Mouse (Mus musculus) splenic B cell, adult 2 months (primary cell): ENCODE data around the gene Capn1.

ENCODE experiments used
- DNase-seq: peaks from one replicate; pipeline ENCODE4 v3.0.0-alpha.2; 2011; ENCODE audit warnings: low read depth, low spot score
- H3K27me3 ChIP-seq: 2 replicates; pipeline ENCODE4 v1.6.1; 2012; ENCODE audit warnings: mild to moderate bottlenecking, low read length, moderate library complexity, mixed read lengths; ENCODE audit not compliant: control insufficient read depth, poor library complexity, insufficient read depth, severe bottlenecking
- H3K36me3 ChIP-seq: 2 replicates; pipeline ENCODE4 v1.6.1; 2012; ENCODE audit warnings: mild to moderate bottlenecking, low read length, moderate library complexity, mixed read lengths; ENCODE audit not compliant: control insufficient read depth, poor library complexity, insufficient read depth, severe bottlenecking

The Capn1 gene

DNA sequence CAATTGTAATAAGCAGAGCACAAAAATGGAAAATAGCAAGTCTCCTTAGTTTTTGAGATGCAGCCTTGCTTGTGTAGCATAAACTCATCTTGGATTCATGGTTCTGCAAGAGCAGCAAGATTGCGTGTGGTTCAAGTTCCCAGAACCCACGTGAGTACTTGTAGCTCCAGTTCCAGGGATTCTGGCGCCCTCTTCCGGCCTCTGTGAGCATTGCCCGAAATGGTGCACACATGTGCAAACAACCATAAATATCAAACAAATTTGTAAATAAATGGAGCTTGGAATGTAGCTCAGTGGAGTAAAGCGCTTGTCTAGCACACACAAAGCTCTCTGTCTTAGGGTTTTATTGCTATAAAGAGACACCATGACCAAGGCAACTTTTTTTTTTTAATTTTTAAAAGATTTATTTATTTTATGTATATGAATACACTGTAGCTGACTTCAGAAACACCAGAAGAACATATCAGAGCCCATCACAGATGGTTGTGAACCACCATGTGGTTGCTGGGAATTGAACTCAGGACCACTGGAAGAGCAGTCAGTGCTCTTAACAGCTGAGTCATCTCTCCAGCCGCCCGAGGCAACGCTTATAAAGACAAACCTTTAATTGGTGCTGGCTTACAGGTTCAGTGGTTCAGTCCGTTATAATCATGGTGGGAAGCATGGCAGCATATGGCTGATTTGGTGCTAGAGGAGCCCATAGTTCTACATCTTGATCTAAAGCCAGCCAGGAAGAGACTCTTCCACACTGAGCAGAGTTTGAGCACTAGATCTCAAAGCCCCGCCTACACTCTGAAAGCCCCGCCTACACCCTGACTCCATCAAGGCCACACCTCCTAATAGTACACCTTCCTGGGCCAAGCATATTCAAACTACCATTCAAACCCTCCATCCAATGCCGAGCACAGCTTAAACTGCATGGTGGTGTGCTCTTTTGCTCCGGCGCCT, 2.7 kb upstream of the Capn1 start:
- peak; percentile 93 for DNase-seq
- no peaks in the 10 kb centered on the region for H3K36me3 ChIP-seq

DNA sequence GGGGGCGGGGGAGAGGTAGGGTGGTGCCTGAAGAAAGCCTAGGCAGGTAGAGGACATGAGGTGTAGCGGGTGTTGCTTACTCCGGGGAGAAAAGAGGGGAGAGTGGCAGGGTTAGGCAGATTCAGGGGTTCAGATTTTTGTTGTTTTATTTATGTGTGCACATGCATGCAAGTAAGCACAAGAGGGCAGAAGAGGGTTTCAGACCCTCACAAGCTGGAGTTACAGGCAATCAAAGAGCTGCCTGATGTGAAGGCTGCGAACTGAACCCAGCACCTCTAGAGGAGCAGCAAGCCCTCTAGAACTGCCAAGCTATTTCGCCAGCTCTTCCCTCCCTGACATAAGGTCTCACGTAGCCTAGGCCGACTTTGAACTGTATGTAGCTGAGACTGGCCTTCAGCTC, 835 bp upstream of the Capn1 start:
- H3K27me3 ChIP-seq, result no peaks in the 10 kb centered on the region
- no peaks in the 10 kb centered on the region for H3K36me3 ChIP-seq
- DNase-seq, result peak; percentile 42

More for the DNA sequence above, 2.7 kb upstream of the Capn1 start:
- H3K27me3 ChIP-seq, result no peaks in the 10 kb centered on the region

DNA sequence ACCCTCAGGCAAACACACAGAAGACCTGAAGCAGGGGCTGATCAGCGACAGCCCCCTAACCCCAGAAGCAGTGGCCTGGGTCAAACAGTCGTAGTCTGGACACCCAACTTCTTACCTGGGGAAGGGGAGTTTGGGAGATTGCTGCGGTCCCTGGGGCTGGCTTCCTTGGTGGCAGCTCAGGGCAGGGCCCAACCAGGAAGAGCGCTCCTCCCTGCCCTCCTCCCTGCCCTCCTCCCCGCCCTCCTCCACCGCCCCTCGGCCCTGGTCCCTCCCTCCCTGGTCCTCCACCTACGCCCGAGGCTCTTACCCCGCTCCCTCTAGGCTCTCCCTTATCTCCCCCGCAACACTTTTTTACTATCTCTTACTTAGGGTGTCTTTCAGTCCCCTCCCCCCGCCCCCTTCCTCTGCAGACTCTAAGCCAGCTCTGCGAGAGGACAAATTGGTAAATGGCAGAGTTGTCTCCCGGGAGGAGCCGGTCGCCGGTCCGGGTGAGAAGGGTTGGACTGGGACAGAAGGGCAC, 646 bp downstream of the Capn1 start:
- Histone ChIP-seq H3K36me3 (no peaks in the 10 kb centered on the region), H3K27me3 (no peaks in the 10 kb centered on the region)
- peak; percentile 53 for DNase-seq

DNA sequence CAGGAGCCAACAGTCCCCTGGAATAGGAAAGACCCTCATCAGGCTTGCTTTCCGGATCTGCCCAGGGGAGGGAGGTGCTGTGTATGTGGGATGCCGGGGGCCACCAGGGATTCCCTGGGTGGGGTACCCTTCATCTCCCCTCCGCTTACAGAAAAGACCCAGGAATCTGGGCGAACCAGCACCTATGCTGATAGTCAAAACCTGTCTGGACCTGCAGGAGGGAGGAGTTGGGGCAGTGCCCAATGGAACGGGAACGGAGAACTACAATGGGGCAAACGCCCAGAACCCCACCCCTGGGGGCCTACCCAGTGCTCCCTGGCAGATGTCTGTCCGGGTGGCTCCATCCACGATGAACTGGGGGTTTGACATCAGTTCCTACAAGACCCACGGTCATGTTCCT, 2.0 kb downstream of the Capn1 start:
- DNase-seq, result no peak
- Histone ChIP-seq H3K27me3 (no peaks in the 10 kb centered on the region), H3K36me3 (peaks cover 6% of the 10 kb centered on the region; the same call in 1 of the 2 replicates)

DNA sequence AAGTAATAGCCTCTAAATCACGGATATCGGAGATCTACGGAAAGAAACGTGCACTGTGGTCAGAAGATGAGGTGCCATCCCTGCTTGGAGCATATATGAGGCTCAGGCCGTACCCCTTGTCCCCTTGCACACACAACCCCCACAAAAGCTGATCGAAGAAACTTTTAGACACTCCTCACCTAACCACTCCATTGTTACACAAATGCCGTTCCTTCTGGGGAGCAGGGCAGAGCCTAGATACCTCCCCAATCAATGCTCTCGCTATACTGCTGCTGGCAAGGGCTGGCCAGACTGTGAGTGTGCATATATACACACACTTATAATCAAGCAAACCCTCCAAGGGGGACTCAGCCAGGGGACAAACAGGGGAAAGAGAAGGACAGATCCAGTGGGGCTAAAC, 6.6 kb downstream of the Capn1 start:
- H3K27me3 ChIP-seq, result no peaks in the 10 kb centered on the region
- no peak for DNase-seq
- peaks cover 7% of the 10 kb centered on the region; the same call in 1 of the 2 replicates for H3K36me3 ChIP-seq

DNA sequence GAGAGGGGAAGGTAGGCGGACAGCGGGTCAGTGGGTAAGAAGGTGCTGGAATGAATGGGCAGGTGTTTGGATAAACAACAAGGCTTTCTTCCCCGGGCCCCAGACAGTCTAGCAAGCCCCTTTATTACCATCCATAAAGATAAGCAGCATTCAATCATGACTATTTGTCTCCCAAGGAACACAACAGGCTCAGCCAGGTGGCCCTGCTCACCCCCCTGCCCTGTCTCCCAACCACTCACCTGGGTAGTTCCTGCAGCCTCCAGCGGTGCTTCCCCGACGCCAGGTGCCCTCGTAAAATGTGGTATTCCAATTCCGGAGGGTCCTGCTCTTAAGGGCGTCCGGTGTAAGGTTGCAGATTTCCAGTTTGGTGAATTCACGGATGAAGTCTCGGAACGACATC, 8.7 kb downstream of the Capn1 start:
- Histone ChIP-seq H3K36me3 (peaks cover 7% of the 10 kb centered on the region; the same call in 1 of the 2 replicates), H3K27me3 (no peaks in the 10 kb centered on the region)
- no peak for DNase-seq

DNA sequence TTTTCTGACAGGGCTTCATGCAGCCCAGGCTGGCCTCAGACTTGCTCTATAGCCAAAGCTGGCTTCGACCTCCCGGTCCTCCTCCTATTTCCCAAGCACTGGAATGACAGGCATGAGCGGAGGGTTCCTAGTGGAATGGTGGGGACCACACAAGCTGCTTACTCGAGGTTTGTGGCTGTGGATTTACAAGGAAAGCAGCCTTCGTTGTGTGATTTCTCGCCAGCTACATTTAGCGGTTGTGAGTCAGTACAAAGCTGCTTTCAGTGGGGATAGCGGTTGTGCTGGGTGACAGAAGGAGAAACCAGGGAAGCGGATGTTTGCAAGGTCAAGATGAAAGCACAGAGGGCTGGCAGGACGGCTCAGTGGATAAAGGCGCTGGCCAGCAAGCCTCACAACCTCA, 10.2 kb downstream of the Capn1 start:
- H3K27me3 ChIP-seq, result no peaks in the 10 kb centered on the region
- H3K36me3 ChIP-seq, result peaks cover 7% of the 10 kb centered on the region; the same call in 1 of the 2 replicates
- no peak for DNase-seq

DNA sequence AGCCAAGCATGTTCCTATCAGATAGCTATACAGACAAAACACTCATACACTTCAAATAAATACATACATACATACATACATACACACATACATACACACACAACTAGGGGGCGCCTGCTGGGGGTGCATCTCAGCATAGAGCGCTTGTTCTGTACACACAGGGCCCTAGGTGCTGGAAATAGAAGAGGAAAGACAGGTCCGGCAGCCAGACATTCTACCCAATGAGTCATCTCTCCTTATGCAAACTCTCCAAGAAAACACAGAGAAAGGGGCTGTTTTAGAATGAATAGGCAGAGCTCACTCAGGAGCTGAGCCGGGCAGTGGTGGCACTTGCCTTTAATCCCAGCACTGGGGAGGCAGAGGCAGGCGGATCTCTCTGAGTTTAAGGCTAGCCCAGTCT, 15.7 kb downstream of the Capn1 start:
- no peaks in the 10 kb centered on the region for H3K36me3 ChIP-seq
- H3K27me3 ChIP-seq, result no peaks in the 10 kb centered on the region
- no peak for DNase-seq

DNA sequence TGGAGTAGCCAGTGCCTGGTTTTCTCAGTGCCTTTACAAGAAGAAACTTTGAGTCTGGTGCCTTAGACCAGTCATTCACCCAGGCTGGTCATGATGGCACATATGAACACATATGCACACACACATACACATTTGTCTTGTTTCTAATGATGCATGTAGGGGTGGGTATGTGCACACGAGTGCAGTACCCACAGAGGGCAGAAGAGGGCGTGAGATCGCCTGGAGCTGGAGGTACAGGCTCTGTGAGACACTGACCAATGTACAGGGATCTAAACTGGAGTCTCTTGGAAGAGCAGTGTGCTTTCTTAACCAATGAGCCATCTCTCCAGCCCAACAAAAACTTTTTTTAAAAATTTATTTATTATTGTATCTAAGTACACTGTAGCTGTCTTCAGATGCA, 17.5 kb downstream of the Capn1 start:
- Histone ChIP-seq H3K27me3 (no peaks in the 10 kb centered on the region), H3K36me3 (no peaks in the 10 kb centered on the region; the same call in 1 of the 2 replicates)
- peak; percentile 25 for DNase-seq

DNA sequence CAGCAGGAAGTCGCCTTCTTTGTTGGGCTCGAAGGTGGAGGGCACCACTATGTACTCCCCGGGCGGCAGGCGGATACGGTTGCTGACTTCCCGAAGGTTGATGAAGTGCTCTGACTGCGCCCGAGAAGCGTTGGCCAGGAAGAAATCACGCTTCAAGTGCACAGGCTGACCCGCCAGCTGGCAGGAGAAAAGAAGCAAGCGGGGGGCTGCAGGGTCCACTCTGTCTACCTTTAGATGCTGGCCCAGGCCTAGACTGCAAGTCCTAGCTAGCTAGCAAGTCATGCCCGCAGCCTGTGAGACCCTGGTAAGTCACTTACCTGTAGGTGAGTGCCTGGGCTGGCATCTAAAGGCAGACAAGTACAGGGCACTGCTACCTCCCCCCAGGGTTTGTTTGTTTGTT, 21.0 kb downstream of the Capn1 start:
- no peak for DNase-seq

DNA sequence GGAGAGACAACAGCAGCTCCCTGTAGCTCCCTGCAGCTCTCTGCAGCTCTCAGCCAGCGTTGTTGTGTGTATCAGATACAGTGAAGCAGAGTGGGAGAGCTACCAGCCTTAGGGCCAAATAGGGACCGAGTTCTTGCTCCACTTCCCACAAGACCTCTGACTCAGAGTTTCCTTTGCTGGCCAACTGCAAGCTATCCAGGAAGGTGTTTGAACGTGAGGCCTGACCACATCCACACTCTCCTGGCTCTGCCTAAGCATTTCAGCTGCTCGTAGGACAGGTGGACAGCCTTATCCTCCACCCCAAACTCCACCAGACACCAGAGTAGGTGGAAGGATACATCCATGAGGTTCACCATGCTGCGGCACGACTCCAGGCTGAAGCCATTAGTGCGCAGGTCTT, 23.7 kb downstream of the Capn1 start:
- Histone ChIP-seq H3K27me3 (no peaks in the 10 kb centered on the region), H3K36me3 (no peaks in the 10 kb centered on the region; the same call in 1 of the 2 replicates)
- DNase-seq, result no peak

More for the DNA sequence above, 21.0 kb downstream of the Capn1 start:
- H3K27me3 ChIP-seq, result no peaks in the 10 kb centered on the region
- H3K36me3 ChIP-seq, result no peaks in the 10 kb centered on the region; the same call in 1 of the 2 replicates

DNA sequence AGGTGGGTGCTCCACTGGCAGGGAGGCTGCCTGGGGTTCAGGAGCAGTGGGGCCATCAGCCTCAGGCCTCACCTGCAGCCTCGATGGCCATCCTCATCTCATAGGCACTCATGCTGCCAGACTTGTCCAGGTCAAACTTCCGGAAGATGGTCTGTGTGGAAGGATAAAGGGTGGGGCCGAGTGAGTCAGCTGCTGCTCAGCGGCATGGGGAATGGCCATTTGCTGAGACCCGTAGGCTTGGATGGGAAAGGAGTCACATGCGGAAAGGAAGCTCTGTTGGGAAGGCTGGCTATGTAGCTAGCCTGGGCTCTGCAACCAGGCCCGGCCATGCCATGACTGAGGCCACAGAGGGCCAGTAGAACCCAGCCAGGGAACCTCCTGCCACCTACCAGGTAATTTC, 24.2 kb downstream of the Capn1 start:
- Histone ChIP-seq H3K27me3 (no peaks in the 10 kb centered on the region), H3K36me3 (no peaks in the 10 kb centered on the region; the same call in 1 of the 2 replicates)
- DNase-seq, result no peak

DNA sequence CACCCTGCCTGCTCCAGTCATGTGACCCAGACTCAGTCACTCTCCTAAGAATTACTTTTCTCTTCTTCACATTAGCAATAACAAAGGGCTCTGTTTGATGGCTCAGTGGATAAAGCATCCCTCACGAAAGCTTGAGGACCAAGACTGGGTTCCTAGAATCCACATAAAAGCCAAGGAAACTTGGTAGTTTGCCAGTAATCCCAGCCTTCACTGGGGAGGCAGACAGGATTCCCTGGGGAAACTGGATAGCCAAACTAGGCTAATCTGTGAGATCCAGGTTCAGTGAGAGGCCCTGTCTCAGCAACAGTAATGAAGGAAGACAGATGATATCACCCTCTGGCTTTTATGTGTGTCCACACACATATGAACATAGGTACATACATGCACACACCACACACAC, 24.8 kb downstream of the Capn1 start:
- Histone ChIP-seq H3K27me3 (no peaks in the 10 kb centered on the region), H3K36me3 (no peaks in the 10 kb centered on the region; the same call in 1 of the 2 replicates)
- no peak for DNase-seq

DNA sequence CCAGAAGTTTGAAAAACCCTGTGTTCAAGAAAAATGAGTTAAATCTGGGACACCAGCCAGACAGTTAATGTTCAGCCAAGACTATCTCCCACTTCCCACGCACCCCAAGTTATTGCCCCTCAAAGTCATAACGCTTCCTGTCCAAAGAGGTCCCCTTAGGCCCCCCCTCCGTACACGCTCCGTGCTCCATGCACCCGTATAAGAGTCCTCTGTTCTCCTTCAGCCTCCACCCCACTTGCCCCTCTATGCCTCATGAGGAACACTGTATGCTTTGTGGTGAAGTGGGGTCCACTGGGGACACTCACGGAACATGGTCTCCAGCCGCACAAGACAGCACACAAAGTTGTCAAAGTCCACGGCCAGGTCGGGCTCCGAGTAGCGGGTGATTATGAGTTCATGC, 25.7 kb downstream of the Capn1 start:
- DNase-seq, result no peak
- Histone ChIP-seq H3K36me3 (no peaks in the 10 kb centered on the region; the same call in 1 of the 2 replicates), H3K27me3 (no peaks in the 10 kb centered on the region)

DNA sequence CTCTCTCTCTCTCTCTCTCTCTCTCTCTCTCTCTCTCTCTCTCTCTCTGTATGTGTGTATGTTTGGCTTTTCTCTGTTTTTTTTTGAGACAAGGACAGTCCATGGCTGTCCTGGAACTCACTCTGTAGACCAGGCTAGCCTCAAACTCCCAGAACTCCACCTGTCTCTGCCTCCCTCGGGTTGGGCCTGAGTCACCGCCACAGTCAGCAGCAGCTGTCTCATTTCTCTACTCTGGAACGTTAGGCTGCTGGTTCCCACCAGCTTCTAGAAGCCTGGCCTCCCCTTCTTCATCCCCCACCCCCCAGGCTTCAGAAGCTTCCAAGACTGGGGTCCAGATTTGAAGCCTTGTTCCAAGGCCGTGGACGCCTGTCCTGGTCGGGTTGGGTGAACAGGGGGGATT, 26.1 kb downstream of the Capn1 start:
- H3K36me3 ChIP-seq, result no peaks in the 10 kb centered on the region; the same call in 1 of the 2 replicates
- no peak for DNase-seq
- H3K27me3 ChIP-seq, result no peaks in the 10 kb centered on the region
